Mouse (Mus musculus) left cerebral cortex, postnatal 4 days (tissue): ENCODE measurements around the gene Mlxipl. TPM values are rescaled to one million over a fixed set of nuclear protein-coding genes. Genes with fewer than 3 reads are reported as not detected.
A peak's percentile ranks its signal among the peaks of the same experiment; 100 is the strongest.

Experiments used
- DNase-seq: peaks from one replicate; pipeline ENCODE4 v3.0.0-alpha.2; 2022
- intact Hi-C: fragments of 180-260 bp; cut with DNase I; formaldehyde crosslinking; loops from one replicate; pipeline ENCODE4 v1.15.1; 2025
- total RNA-seq, 2 experiments: library from RNA; stranded (reverse); gene quantifications; 2 replicates each; pipeline ENCODE4 v1.2.3; 2021

Gene Mlxipl
- total RNA-seq, 2 experiments from 2014 or later, result 1.6 to 2.4 TPM

DNA sequence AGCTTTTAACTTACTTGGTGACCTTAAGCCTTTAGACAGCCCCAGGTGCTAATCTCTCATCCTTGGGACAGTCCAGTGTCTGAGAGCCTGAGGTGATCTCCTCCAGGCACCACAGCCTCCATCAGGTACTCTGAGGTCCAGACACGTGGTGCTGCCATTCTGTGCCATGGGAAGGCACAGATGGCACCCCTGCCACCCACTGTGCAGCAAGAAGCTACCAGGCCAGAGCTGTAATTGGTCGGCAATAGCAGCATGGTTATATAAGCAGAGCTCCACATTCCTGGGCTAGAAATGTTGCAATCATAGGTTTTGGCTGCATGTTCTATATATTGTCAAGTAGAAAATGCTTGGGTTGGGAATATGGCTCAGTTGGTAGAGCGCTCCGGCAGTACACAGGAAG, 89.3 kb downstream of the Mlxipl start:
- DNase-seq, result peak; percentile 77

GRCm38 (mm10) chr5:135179616-135180015, 89.9 kb downstream of the Mlxipl start:
- DNase-seq, result no peak
- intact Hi-C loops, result loop anchor here (10.0 kb wide), 1 partner anchor 165 kb away; no protein-coding TSS in a partner anchor

More for the DNA sequence above, 89.3 kb downstream of the Mlxipl start:
- intact Hi-C loops, result loop anchor here (10.0 kb wide), 1 partner anchor 164 kb away; no protein-coding TSS in a partner anchor

- intact Hi-C loops, result no loop called here
- no peak for DNase-seq
Observed at GRCm38 (mm10) chr5:135180796-135181195, 91.1 kb downstream of the Mlxipl start.

DNA sequence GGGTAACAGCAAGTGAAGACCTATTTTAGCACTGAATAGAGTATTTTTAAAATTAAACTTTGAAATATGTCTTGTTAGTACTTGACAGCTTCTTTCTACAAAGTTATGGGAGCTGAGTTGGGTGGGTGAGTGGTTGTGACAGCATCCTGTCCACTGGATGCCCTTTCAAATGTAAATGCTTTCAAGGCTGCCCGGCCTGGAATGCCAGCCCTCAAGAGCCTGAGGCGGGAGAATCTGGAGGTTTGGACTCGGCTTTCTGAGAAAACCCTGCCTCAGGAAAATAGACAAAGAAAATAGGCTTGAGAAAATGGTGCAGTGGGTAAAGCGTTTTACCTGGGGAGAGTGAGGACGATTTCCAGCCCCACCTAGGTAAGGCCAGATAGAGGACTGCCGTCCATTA, 92.1 kb downstream of the Mlxipl start:
- DNase-seq, result no peak
- intact Hi-C loops, result no loop called here

GRCm38 (mm10) chr5:135183131-135183861, 93.6 kb downstream of the Mlxipl start:
- intact Hi-C loops, result no loop called here
- DNase-seq, result no peak

DNA sequence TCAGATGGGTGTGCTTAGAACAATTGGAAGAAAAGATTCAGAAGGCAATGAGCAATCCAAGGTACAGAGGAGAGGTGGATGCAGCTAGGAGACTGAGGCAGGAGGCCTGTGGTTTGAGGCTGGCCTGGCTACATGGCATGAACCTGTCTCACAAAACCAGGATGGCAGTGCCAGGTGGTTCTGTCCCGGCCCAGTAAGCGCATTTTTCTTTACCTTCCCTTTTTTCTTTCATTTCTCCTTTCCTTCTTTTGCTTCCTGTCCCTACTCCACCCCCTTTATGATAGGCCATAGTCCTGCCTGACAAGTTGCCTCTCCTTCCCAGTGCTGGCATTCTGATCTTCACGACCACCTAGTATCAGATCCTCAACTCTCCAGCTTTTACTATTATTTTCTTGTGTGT, 95.3 kb downstream of the Mlxipl start:
- intact Hi-C loops, result no loop called here
- DNase-seq, result no peak

DNA sequence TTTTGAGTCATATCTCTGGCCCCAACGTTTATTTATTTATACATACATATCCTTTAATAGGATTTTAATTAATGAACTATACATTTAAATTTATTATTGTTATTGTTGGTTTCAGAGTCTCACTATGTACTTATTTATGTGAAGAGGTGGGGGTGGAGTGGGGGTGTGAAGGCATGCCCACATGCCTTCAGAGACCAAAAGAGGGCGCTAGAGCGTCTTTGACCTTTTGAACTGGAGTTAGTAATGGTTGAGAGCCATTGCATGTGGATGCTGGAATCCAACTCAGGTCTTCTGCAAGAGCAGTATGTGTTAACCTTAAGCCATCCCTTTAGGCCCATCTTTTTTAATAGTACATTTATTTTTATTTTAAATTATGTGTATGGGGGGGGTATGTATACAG, 95.9 kb downstream of the Mlxipl start:
- intact Hi-C loops, result no loop called here
- peak; percentile 23 for DNase-seq

GRCm38 (mm10) chr5:135186231-135186620, 96.5 kb downstream of the Mlxipl start:
- intact Hi-C loops, result no loop called here
- DNase-seq, result no peak

DNA sequence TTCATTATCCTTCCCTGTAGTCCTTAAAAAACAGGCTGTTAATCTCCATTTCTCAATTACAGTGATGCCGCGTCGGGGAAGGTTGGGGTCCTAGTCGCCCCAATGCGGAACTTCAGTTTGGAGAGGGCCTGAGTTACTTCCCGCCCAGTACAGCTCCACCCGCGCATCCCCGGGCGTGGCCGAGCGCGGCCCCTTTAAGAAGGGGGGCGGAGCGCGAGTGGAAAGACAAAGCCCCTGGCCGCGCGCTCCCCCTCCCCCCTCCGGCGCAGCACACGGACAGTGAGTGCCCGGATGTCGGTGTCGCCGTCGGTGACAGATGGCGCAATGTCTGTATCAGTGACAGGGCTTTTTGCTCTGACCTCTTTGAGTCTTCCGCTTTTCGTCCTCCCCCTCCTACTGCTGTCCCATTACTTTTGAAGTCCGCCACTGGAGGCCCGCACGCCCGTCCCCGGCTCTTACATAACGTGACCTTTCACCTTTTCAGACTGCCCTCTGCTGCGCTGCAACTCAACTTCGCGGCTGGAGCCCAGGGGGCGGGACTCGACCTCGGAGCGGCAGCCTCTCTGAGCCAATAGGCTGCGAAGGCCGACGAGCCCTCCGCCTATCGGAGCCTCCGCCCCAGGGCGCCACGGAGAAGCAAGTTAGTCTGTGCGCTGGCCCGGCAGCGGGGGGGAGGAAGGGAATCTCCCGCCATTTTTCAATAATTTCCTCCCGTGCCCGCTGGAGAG, 97.1 kb downstream of the Mlxipl start, which contains the start of gene Baz1b:
Baz1b (plus strand) TSS at position 644 of the 728 bp plus-strand sequence.
- intact Hi-C loops, result no loop called here
- peak; percentile 100 for DNase-seq

- intact Hi-C loops, result no loop called here
- DNase-seq, result peak; percentile 48
Observed at GRCm38 (mm10) chr5:135187349-135188213, 97.9 kb downstream of the Mlxipl start.

Other genes with a start within 250 kb of the Mlxipl start
- not detected for gene Tmem270, start 183.2 kb upstream of the Mlxipl start, total RNA-seq
- gene Cldn13, start 174.4 kb upstream of the Mlxipl start, total RNA-seq, result not detected
- 1 to 10 TPM; 6.4 to 7.2 TPM for gene Mettl27, start 157.5 kb upstream of the Mlxipl start, total RNA-seq
- under 1 TPM in 1 of 2 experiments, not detected in 1; 0.18 TPM for gene Cldn4, start 143.0 kb upstream of the Mlxipl start, total RNA-seq
- gene Cldn3, start 103.7 kb upstream of the Mlxipl start, total RNA-seq, result 1 to 10 TPM; 6.2 to 6.4 TPM
- 10 to 100 TPM; 56.6 to 60.8 TPM for gene Abhd11, start 80.7 kb upstream of the Mlxipl start, total RNA-seq
- gene Stx1a, start 66.4 kb upstream of the Mlxipl start, total RNA-seq, result 100 to 1,000 TPM; 261 to 264 TPM
- 10 to 100 TPM; 27.4 to 30.1 TPM for gene Dnajc30, start 25.7 kb upstream of the Mlxipl start, total RNA-seq
- gene Bud23, start 24.9 kb upstream of the Mlxipl start, total RNA-seq, result 10 to 100 TPM; 51.7 to 52.1 TPM
- gene Vps37d, start 11.6 kb upstream of the Mlxipl start, total RNA-seq, result 10 to 100 TPM; 46.1 TPM
- 10 to 100 TPM; 18.9 to 21.8 TPM for gene Tbl2, start 59.8 kb downstream of the Mlxipl start, total RNA-seq
- 10 to 100 TPM; 24.3 to 26.6 TPM for gene Bcl7b, start 78.4 kb downstream of the Mlxipl start, total RNA-seq
- gene Baz1b, start 97.4 kb downstream of the Mlxipl start, total RNA-seq, result 10 to 100 TPM; 57.8 to 61.9 TPM
- 10 to 100 TPM; 15.3 to 17.9 TPM for gene Fzd9, start 161.3 kb downstream of the Mlxipl start, total RNA-seq